Mouse (Mus musculus): ENCODE measurements around the gene Ciita.

- no peak for TF ChIP-seq GATA1 (IDR thresholded peaks at IDR 0.05; ENCODE audit: borderline replicate concordance, low read length)
- TF ChIP-seq FLI1 (IDR thresholded peaks at IDR 0.05; ENCODE audit: low read length), result no peak
Observed at GRCm38 (mm10) chr16:10553858-10554257, 74.0 kb downstream of the Ciita start.
